Mouse (Mus musculus) T-helper 1 cell (primary cell): ENCODE data around the gene Olfr1019.

Experiments used
- in situ Hi-C: fragments of 300-600 bp; cut with MboI, MseI; formaldehyde crosslinking; loops from one replicate; pipeline ENCODE4 v1.15.1; 2025; ENCODE audit warnings: high pct_unique_total_duplicates

The Olfr1019 gene

GRCm38 (mm10) chr2:85845383-85845782 lies at the start of gene Olfr1019:
TSS of gene Olfr1019 (minus strand) at chr2:85845483.
- in situ Hi-C loops, result no loop called here

DNA sequence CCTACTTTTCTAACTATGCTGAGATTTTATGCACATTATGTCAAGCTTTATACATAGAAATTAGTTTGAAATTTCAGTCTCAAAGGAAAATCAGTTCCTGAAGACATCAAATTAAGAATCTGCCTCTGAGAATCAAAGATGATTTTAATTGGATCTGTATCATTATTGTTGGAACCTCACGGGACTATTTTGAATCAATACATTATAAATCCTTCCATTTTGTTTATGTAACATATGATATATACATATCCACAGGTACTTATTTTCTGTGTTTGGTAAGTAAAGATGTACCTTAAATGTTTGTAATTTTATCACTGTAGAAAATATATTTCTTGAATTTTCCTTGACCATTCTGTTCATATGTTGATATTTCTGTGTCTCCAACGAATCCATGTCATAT lies 40.1 kb upstream of the Olfr1019 start, which contains the start of gene Olfr1023:
TSS of gene Olfr1023 (plus strand) at position 301 of the 400 bp plus-strand sequence.
- in situ Hi-C loops, result no loop called here

DNA sequence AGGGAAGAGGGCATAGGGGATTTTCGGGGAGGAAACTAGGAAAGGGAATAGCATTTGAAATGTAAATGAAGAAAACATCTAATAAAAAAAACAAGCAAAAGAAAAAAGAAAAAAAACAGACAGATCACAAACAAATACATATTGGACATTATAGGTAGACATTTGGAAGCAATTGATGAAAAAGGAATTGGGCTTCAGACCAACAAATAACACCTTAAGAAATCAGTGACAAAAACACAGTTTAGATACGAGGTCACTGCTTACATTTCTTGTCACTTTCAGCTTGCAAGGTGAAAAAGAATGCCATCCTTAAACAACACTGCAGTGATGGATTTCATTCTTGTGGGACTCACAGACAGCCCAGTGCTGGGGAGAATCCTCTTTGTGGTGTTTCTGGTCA lies 23.0 kb upstream of the Olfr1019 start, which contains the start of gene Olfr1022:
TSS of gene Olfr1022 (plus strand) at position 301 of the 400 bp plus-strand sequence.
- in situ Hi-C loops, result no loop called here

DNA sequence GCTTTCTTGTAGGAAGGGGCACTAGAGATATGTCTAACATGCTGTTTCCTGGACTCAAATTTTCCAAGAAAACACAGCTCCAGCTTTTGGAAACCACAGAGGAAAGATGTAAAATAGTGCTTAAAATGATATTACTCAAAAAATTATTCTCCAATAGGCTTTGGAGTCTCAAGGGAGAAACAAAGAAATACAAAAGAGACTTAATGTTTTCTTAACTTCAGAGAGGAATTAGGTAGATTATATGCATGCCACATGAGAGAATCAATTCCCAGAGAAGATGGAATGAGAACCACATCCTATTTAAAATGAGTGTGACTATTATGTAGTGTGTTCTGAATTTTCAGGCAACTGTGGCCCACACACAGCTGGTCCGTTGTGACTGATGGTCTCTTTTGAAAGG lies 1.4 kb upstream of the Olfr1019 start, which contains the start of gene Olfr1020:
TSS of gene Olfr1020 (plus strand) at position 301 of the 400 bp plus-strand sequence.
- in situ Hi-C loops, result no loop called here

- in situ Hi-C loops, result no loop called here
Measured at GRCm38 (mm10) chr2:85818179-85818578, 27.1 kb downstream of the Olfr1019 start, which contains the start of gene Olfr1018. TSS of gene Olfr1018 (plus strand) at chr2:85818479.

GRCm38 (mm10) chr2:85804501-85804900 lies 40.8 kb downstream of the Olfr1019 start:
- in situ Hi-C loops, result no loop called here

GRCm38 (mm10) chr2:85802444-85802843 lies 42.8 kb downstream of the Olfr1019 start, which contains the start of gene Olfr1016:
TSS of gene Olfr1016 (minus strand) at chr2:85802544.
- in situ Hi-C loops, result no loop called here

- in situ Hi-C loops, result no loop called here
Measured at GRCm38 (mm10) chr2:85792331-85792730, 53.0 kb downstream of the Olfr1019 start.
